Mouse (Mus musculus) B cell, adult 2 months (primary cell): ENCODE data around the gene Adrb1.

ENCODE experiments used
- DNase-seq, 2 experiments: peaks; one replicate each; pipeline ENCODE4 v3.0.0; 2022

Gene Adrb1

DNA sequence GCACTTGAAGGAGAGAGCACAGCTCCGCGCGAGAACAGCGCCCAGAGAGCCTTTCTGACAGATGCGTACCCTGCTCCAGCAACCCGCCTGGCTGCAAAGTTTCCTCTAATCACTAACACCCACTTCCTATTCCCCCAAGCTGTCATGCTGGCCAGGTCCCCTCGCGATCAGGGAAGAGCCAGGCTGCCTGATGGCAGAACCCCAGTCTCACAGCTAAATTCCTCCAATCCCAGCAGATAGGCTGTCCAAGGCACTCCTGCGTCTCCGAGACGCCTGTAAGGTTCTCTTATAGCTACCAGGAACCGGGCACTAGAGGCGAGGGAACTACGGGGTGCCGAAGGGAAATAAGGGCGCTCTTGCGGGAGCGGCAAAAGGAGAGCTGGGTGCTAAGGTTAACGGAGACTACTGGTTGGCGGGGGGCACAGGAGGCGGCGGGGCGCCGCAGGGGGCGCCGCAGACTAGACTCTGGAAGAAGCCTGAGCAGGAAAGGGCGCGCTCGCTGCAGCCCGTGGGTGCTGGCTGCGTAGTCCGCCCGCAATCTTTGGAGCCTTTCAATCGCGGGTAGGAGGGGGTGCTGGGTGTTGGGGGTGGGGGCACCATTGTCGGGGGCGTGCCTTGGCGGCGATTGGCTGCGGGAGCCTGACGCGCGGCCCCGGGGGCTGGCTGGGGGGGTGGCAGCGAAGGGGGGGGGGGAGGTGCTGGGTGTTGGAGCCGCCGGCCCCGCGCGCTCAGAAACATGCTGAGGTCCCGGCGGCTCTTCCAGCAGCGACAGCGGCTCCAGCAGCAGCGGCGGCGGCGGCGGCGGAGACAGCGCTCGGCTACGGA lies at the start of gene Adrb1:
Adrb1 (plus strand) TSS at position 813 of the 825 bp plus-strand sequence.
- DNase-seq = peak; percentile 34 to 43

DNA sequence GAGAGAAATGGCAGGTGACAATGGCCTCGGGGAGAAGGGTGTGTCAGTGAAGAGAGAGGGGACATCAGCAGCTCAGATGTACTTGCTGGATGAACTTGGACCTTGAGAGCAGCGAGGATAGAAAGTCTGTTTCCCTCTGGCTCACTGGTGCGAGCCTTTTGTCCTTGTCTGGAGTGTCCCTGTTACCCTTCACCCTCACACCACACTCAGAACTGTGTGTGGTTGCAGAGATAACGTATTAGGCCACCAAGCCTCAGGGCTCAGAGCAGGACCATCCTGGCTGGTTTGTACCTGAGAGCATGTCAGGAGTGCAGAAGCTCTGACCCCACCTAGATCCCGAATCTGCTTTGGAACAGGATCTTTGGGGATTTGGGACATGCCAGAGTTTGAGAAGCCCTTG lies 46.3 kb upstream of the Adrb1 start:
- no peak for DNase-seq

DNA sequence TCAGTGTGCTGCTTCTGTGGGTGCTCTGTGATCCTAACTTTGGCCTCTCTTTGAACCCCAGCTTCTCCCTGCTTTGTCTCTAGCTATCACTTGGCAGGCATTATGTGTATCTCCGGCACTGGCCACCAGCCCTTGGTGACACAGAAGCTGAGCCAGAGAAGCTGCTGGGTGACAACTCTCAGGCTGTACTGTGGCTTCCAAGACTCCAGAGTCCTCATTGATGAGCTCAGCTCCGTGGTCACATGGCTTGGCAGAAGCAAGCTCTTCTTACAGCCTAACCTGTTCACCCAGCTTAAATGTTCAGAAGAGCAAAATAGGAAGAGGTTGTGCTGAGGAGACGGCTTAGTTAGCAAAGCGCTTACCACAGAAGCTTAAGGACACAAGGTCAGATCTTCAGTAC lies 45.5 kb upstream of the Adrb1 start:
- no peak for DNase-seq

DNA sequence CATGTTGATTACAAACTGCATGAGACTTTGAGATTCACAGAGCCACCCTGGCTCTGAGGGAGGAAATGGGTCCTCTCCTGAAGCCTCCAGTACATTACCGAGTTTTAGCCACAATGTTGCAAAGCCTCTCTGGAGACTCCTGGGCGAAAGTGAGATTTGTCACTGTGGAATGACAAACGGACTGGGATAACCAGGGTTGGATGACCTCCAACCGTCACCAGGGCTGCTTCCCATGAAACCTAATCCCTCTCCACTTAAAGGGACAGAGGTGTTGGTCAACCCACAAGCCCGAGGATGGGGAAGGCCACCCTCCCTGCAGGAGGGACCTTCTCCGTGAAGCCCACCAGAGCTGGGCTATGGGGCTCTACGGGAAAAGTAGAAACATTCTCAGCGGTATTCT lies 44.4 kb upstream of the Adrb1 start:
- no peak for DNase-seq

DNA sequence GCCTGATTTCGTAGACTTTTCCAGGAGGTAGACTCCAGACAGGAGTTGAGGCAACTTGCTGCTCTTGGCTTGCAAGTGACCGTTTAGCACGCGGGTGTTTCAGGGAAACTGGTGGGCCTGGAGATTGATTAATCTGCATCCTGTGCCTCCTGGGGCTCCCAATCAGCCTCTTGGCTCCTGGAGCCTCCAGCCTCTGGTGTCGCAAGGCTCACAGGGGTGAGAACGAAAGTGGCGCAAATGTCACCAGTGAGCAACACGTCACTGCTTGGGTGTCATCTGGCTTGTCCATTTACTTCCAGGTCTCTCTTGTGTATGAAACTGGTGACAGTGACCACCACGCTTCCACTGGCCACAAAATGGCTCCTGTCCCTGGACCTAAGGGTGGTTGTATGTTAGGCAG lies 43.5 kb upstream of the Adrb1 start:
- DNase-seq = no peak

DNA sequence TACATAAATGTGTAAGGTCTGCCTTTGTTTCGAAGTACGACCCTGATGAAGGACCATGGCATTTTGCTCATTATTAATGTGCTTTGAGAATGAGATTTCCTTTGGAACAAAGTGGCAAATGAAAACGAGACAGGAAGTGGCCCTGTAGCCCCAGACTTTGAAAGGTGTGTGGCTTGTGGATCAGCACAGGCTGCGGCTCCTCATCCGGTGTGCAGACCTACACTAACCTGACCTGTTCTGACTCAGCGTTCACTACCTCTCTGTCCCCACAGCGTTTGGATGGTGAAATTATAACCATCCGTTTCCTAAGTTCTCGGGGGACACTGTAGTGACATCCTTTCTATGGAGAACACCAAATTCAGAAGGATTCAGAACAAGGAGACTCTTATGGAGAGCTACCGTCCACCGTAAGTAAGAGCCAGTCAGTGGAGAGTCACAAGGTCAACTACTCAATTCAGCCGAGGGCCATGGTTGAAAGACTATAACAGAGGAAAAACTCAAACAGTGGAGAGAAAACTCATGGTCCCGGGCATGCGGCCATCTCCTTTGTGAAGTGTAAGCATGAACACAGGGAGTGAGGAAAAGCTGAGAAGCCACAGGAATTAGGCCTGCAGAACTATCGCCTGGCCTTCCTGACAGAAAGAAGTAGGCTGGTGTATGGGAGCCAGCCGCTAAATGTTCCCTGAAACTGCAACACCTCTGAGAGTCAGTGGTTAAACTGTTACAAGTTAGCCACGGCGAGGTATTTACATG lies 42.6 kb upstream of the Adrb1 start:
- DNase-seq = no peak

DNA sequence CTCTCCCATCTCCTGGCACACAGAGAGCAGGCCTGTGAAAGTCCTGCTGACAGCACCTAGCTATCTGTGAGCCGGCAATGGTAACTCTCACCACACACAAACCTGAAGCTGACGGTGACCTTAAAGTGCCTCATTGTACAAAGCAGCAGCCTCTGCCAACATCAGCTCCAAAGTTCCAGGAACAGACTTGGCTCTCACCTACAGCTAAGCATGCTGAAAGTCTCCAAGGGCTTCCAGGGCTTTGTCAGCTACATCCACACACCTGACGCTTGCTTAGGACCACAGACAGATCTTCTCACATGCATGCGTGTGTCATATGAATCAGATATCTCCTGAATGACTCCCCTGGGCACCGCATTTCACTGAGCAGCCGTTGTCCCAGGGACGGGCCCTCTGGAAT lies 42.0 kb upstream of the Adrb1 start:
- no peak for DNase-seq

DNA sequence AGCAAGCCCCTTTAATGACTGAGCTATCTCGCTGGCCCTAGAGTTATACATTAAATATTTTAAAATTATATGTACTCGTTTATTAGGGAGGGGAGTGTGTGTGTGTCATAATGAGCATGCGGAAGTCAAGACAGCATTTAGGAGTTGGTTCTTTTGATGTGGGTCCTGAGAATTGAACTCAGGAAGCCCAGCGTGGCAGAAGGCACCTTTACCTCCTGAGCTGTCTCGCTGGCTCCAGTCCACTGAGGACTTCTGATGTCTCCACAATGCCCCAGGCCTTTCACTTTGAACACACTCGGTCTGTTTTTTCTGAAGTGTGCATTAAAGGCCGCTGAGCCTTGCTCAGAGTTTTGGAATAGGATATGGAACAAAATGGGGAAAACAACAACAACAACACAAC lies 39.7 kb upstream of the Adrb1 start:
- no peak for DNase-seq

DNA sequence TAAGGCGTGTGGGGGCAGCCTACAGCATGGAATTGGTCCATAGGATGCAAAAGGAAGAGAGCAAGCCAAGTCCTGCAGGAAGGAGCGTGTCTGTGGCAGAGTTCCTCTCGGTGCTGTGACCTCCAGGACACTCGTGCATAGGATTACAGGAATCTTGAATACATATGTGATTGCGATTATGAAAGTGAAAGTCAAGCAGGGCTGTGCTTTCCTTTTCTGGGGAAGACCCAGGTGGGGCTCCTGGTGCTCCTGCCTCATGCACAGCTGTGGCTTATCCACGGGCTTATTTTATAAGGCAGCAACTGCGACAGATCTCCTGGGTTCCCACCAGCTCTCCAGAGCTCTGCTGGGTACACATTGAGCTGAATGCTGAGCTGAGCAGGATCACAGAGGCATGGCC lies 39.2 kb upstream of the Adrb1 start:
- DNase-seq = no peak

DNA sequence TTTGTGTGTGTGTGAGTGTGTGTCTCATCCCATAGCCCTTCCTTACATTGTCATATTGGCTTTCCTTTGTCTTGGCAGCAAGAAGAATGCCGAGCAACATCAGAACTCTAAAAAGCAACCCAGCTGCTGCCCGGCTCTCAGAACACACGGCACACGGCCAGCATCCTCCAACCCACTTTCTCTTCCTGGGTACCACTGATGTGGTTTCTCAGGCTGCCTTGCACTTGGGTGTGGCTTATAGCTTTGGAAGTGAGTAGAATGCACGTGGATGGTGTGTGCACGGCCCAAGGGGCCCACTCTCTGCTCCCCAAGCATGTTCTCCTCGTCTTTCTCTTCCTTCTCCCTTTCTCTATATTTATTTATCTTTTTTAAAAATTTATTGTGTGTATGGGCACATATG lies 36.5 kb upstream of the Adrb1 start:
- DNase-seq = no peak

DNA sequence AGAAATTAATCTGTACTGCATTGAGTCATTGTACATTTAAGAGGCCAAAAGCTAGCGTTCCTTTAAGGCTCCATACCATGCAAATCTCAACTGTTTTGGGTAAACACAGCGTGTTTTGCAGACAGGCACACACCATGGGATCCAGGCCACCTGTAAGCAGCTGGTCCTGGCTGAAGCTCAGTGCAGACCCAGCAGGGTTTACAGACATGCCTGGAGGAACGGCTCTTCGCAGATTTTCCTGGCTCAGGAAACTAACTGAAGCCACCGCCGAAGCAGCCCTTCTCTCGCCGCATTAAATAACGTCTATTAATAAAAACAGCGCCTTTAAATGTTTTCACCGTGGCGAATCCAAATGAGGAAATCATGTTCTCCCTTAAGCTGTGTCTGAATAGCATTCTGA lies 35.8 kb upstream of the Adrb1 start:
- DNase-seq = no peak

DNA sequence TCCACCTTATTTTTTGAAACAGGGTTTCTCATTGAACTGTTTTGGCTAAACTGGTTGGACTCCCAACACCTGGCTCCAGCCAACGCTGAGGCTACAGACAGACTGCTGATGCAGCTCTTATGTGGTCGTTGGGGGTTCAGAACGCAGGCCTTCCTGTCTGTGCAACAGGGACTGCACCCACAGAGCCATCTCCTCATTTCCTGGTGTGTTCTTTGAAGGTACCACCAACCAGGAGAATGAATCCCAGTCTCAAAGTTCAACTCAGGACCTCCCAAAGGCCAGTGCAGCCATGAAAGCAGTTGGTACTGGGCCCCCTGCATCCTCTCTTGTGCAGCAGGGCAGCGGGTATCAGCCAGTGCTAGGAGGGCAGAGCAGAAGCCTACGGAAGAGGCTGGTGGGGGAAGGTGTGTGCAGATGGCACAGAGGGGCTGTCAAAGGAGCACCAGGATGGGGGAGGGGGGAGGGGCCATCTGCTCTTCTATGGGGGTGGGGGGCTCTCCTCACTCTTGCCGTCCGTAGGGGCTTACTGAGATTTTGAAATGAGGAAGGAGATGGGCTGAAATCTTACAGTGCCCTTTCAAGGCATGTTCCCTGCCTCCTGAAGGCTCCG lies 34.9 kb upstream of the Adrb1 start:
- no peak for DNase-seq

DNA sequence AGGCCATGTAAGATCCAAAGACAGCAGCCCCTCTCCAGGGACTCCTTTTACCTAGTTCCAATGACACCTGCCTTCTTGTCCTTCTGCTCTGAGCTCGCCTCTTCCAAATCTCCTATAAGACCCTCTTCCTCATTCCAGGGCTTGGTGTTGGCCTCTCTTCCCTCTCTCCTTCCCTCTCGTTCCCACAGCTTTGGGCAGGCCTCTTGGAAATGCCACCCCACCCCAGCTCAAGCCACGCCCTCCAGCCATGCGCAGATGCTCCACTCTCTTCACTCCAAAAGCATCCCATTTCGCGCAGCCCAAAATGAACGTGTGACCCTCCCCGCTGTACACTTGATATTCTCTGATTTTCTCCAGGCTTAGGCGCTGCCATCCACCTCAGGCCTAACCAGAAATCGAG lies 34.3 kb upstream of the Adrb1 start:
- no peak for DNase-seq

DNA sequence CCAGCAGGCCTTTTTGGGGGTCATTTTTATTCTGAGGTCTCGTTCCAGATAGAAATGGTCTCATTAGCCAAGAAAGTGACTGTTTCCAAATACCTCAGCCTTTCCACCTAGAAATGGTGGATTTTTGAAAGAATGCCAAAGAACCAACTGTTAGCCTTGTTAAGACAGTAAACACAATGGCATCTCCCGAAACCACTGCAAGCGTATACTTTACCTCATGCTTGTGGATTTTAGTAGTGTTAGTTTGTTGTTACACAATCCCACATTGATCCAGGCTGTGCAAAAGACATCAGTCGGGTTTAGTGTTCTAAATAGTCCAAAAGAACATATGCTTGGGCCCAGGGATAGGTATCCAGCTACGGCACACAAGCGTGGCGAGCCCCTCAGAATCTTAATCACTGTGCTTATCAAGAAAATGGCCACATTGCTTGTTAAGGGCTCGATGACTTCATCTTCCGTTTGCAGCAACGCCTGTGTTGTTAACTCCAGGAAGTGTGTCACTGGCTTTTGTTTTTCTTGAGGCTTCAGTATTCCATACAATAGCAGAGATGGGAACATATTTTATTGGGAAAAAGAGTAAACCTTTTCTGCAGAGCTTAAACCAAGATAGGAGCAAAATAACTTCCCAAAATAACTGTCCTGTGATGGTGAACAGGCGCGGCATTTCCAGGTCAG lies 33.2 kb upstream of the Adrb1 start:
- no peak for DNase-seq

DNA sequence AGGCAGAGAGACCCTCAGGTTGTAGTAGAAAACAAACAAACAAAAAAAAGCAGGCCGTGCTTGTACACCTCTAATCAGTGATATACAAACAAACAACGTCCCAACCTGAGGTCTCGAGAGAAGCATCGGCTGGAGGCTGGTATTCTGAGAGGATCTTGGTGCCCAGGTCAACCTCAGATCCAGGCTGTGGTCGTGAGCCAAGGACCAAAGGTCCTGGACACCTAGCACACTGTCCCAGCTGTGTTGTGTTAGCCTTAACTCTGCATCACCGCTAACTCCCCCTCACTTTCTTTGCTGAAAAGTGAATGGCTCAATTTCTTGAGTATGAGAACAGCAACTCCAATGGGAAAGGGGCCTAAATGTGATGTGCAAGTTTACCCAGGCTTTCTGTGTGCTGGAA lies 32.5 kb upstream of the Adrb1 start:
- no peak for DNase-seq

DNA sequence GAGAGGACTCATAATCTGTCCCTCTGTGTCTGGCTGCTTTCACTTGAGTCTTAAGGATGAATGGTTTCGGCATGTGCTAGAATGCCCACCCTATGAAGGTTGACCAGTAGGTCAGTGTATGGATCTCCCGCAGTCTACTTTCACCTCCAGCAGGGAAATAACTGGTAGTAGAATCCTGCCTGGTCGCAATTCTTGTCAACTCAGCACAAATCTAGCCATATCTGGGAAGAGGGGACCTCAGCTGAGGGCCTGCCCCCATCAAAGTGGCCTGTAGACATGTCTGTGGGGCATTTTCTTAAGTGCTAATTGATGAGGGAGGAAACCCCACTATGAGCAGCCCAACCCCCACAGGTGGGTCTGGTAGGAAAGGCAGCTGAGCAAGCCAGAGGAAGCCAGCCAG lies 30.9 kb upstream of the Adrb1 start:
- DNase-seq = no peak

DNA sequence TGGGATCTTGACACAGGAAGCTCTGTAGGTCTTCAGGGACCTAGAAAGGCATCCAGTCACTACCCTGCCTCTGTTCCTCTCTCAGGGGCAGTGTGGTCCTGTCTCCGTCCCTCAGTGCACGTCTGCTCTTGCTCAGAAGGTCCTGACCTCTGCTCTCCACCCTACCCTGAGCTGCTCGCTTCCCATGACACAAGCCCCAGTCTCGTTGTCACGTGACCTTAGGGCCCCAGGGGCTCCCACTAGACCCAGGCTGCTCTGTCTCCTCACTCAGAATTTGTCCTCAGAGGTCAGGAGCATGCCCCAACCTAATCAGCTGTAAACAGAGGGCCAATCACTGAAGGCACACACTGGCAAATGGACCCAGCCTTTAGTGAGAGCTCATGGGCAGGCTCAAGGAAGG lies 29.5 kb upstream of the Adrb1 start:
- DNase-seq = no peak

DNA sequence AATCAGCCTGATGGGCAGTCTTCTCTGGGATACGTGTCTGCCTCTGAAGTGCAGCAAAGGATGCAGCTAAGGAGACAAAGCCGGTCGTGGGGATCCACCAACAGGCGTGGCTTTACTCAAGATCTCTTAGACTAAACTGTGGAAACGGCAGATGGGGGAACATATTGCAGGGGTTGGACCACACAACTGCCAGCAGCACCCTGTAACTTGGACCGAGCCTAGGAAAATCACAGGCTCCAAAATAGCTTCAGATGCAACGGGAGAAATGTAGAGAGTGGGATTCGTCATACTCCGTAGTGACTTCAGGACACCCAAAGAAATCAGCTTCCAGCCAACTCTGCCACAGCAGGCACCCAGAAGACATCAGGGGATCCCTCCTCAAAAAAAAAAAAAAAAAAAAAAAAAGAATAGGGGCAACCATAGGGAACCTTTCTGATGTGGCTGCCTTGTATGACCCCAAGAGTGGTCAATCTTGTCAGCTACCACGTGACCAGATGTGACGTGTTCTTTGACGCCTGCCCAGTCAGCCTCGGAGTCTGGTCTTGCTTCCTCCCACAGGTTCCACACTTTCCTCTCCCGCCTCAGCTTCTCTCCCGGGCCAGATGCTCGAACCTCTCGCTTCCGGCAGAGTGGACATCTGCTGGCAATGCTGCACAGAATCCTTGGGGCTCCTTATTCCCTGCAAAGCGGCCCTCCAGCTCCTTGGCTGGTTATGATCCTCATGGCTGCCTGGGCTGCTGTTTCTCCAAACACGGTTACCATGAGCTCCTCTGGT lies 24.4 kb upstream of the Adrb1 start:
- DNase-seq = no peak

DNA sequence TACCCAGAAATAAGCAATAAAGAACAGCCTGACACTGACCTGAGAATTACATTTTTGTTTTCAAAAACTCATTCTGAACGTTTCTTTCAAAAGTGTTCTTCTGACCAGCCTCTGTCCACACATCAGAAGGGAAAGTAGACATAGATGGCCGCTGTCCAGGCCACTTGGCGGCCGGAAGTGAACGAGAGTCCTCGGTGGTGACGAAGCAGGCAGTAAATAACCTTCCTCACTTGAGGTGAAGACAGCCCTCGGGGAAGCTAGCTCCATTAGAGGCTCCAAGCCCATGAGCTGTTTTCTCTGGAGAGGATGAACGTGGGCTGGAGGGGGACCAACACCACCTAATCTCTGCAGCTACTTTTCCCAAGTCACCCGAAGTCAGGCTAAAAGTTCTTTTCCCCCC lies 21.2 kb upstream of the Adrb1 start:
- DNase-seq = no peak

DNA sequence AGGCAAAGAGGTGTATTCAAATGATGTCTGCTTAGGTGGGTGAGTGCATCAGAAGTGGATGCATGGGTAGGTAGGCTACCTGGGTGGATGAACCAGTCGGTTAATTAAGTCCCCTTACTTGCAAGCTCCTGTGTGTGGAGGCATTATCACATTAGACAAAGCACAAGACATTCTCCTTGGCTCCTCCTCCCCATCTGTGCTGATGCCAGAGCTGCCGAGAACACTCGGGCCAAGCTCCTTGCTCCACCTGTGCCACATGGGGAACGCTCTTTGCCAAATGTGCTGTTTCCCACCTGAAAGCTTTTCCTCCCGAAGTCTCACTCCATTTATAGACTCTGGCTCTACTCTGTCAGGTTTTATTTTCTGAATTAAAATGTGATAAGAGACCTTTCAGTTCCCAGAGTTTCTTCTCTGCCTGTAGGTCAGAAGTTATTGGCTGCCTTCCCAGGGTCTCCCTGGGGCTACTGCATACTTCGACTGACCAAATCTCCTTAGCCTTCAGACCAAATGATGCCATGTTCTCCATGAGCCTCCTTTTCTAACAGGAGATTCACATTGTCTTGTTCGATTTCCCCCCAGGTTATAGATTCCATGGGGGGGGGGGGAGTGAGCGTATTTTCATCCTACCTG lies 20.5 kb upstream of the Adrb1 start:
- DNase-seq = no peak

DNA sequence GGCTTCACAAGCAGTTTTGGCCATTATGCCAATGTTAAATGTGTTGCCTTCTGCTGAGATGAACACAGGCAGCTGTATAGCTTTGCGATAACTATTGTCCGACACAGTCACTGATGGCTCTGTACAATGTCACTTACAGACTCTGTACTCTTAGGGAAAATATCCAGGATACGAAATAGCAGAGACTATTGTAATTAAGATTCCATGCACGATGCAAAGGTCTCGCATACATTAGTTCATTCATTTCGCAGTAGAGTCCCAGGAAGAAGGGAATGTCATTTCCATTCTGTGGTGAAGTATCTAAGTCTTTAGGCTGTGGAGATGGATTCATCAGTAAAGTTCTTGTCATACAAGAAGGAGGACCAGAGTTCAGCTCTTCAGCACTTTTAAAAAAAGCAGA lies 20.0 kb upstream of the Adrb1 start:
- no peak for DNase-seq
